Mouse (Mus musculus) spleen, adult 2 months (tissue): Measurements from ENCODE around the gene Vps35l. TPM values are rescaled to one million over a fixed set of nuclear protein-coding genes. Genes with fewer than 3 reads are reported as not detected.

Source experiments
- DNase-seq, 2 experiments: peaks; one replicate each; pipeline versions ENCODE4 v3.0.0 to v3.0.0-alpha.2; 2012 to 2021; ENCODE audit warnings: low spot score in 2 of 2, low read depth in 1 of 2
- H3K27ac ChIP-seq: fragments of 200-500 bp; 2 replicates; pipeline ENCODE4 v1.5.1; 2012; ENCODE audit warnings: low read length, inconsistent platforms; ENCODE audit not compliant: insufficient read depth
- H3K27me3 ChIP-seq: fragments of 200-500 bp; 2 replicates; pipeline ENCODE4 v1.6.1; 2012; ENCODE audit warnings: mild to moderate bottlenecking, moderate library complexity, low read length, inconsistent platforms; ENCODE audit not compliant: control insufficient read depth, insufficient read depth
- H3K36me3 ChIP-seq: fragments of 200-500 bp; 2 replicates; pipeline ENCODE4 v1.6.1; 2012; ENCODE audit warnings: mild to moderate bottlenecking, low read length, inconsistent platforms; ENCODE audit not compliant: control insufficient read depth, insufficient read depth
- H3K4me1 ChIP-seq: fragments of 200-500 bp; 2 replicates; pipeline ENCODE4 v1.6.1; 2011; ENCODE audit warnings: inconsistent platforms; ENCODE audit not compliant: control insufficient read depth, insufficient read depth, insufficient read length
- H3K4me3 ChIP-seq: fragments of 200-500 bp; 2 replicates; pipeline ENCODE4 v1.5.1; 2011; ENCODE audit warnings: mild to moderate bottlenecking, inconsistent platforms; ENCODE audit not compliant: insufficient read depth, insufficient read length; ENCODE audit errors: extremely low read depth
- CTCF ChIP-seq: fragments of 200-500 bp; IDR thresholded peaks from 2 replicates; pipeline ENCODE4 v1.5.1; 2011; ENCODE audit warnings: mild to moderate bottlenecking, inconsistent platforms; ENCODE audit not compliant: insufficient read depth, insufficient read length, insufficient replicate concordance; ENCODE audit errors: extremely low read depth
- POLR2A ChIP-seq: fragments of 200-500 bp; IDR thresholded peaks from 2 replicates; pipeline ENCODE4 v1.6.1; 2011; ENCODE audit warnings: low read depth, low read length, inconsistent platforms
- WGBS: fragments of 180-500 bp; shearing (Covaris S2); methylation state at CpG from one replicate; pipeline ENCODE4 v1.1.7; 2018; 5-methylcytosine and 5-hydroxymethylcytosine counted together
- polyA plus RNA-seq: library from polyadenylated mRNA; depleted of rRNA; stranded (reverse); fragments of >200 nt; gene quantifications from 2 replicates; pipeline ENCODE4 v1.2.3, GENCODE M21; 2012

The Vps35l gene
- polyA plus RNA-seq, 1 experiment: 27.6 TPM

- DNase-seq: peak; percentile 64 to 93
- TF ChIP-seq POLR2A (peak; percentile 52), CTCF (no peak)
- under 1% methylated on average over 66 of the region's 66 CpGs for WGBS
- H3K27me3 ChIP-seq: no peaks in the 10 kb centered on the region
- H3K27ac ChIP-seq: peak within 1 kb of the TSS; percentile 76
- H3K36me3 ChIP-seq: no peaks in the 10 kb centered on the region
- H3K4me3 ChIP-seq: peak within 1 kb of the TSS; percentile 68
- H3K4me1 ChIP-seq: peaks cover 5% of the 10 kb centered on the region; the same call in 1 of the 2 replicates
Measured at GRCm38 (mm10) chr7:118705101-118705961, 34.7 kb upstream of the Vps35l start, which contains the start of gene Gde1. TSS of gene Gde1 (minus strand) at chr7:118705778.

GRCm38 (mm10) chr7:118706051-118706450, 34.0 kb upstream of the Vps35l start:
- no peak overlapping the region for H3K4me3 ChIP-seq
- WGBS: 73% methylated on average over 6 of the region's 6 CpGs
- peaks cover 5% of the 10 kb centered on the region; the same call in 1 of the 2 replicates for H3K4me1 ChIP-seq
- TF ChIP-seq POLR2A (no peak), CTCF (no peak)
- no peaks in the 10 kb centered on the region for H3K36me3 ChIP-seq
- no peaks in the 10 kb centered on the region for H3K27me3 ChIP-seq
- H3K27ac ChIP-seq: no peak overlapping the region
- no peak for DNase-seq

GRCm38 (mm10) chr7:118706488-118706887, 33.5 kb upstream of the Vps35l start:
- no peaks in the 10 kb centered on the region for H3K27me3 ChIP-seq
- WGBS: 91% methylated on average over 5 of the region's 5 CpGs
- H3K4me1 ChIP-seq: peaks cover 5% of the 10 kb centered on the region; the same call in 1 of the 2 replicates
- no peak for TF ChIP-seq CTCF
- TF ChIP-seq POLR2A: no peak
- H3K36me3 ChIP-seq: no peaks in the 10 kb centered on the region
- H3K4me3 ChIP-seq: no peak overlapping the region
- H3K27ac ChIP-seq: no peak overlapping the region
- no peak for DNase-seq

- no peak for DNase-seq
- H3K4me1 ChIP-seq: peaks cover 5% of the 10 kb centered on the region; the same call in 1 of the 2 replicates
- no peaks in the 10 kb centered on the region for H3K36me3 ChIP-seq
- 72% methylated on average over 2 of the region's 2 CpGs for WGBS
- H3K27ac ChIP-seq: no peak overlapping the region
- no peaks in the 10 kb centered on the region for H3K27me3 ChIP-seq
- TF ChIP-seq POLR2A (no peak), CTCF (no peak)
- H3K4me3 ChIP-seq: no peak overlapping the region
Measured at GRCm38 (mm10) chr7:118707216-118707615, 32.8 kb upstream of the Vps35l start.

DNA sequence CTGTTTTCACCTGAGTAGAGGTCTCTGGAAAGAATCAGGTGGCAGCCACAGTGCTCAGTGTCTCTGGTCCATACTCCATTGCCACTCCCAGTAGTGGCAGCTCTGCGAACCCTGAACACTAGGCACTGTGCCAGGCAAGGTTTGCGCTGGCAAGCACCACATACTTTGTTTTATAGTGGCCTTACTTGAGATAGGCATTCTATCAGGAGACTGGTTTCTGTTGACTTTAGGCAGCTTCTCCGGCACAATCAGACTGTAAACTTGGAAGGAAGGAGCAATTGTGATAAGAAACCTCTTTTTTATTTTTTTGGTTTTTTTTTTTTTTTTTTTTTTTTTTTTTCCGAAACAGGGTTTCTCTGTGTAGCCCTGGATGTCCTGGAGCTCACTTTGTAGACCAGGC, 32.0 kb upstream of the Vps35l start:
- DNase-seq: no peak
- H3K27ac ChIP-seq: no peak overlapping the region
- no peak overlapping the region for H3K4me3 ChIP-seq
- WGBS: 83% methylated on average over 4 of the region's 4 CpGs
- peaks cover 5% of the 10 kb centered on the region; the same call in 1 of the 2 replicates for H3K4me1 ChIP-seq
- H3K36me3 ChIP-seq: no peaks in the 10 kb centered on the region
- no peak for TF ChIP-seq CTCF
- no peak for TF ChIP-seq POLR2A
- no peaks in the 10 kb centered on the region for H3K27me3 ChIP-seq

GRCm38 (mm10) chr7:118710776-118711175, 29.2 kb upstream of the Vps35l start:
- Histone ChIP-seq H3K4me1 (no peaks in the 10 kb centered on the region), H3K27me3 (no peaks in the 10 kb centered on the region)
- WGBS: 85% methylated on average over 5 of the region's 5 CpGs

More at GRCm38 (mm10) chr7:118710776-118711175, 29.2 kb upstream of the Vps35l start:
- no peak for TF ChIP-seq POLR2A
- no peak for TF ChIP-seq CTCF
- Histone ChIP-seq H3K27ac (no peak overlapping the region), H3K4me3 (no peak overlapping the region), H3K36me3 (peaks cover 1% of the 10 kb centered on the region)
- DNase-seq: no peak
